Mouse (Mus musculus) granulocyte monocyte progenitor cell, adult 5-6 weeks (primary cell): ENCODE data around the gene Scand1. TPM values are rescaled to one million over a fixed set of nuclear protein-coding genes. Genes with fewer than 3 reads are reported as not detected.

Experiments used
- ATAC-seq: replicated peaks from 2 replicates; pipeline ENCODE4 v1.8.0; 2016; ENCODE audit warnings: mild to moderate bottlenecking, moderate TSS enrichment, inconsistent platforms; ENCODE audit not compliant: poor library complexity, severe bottlenecking
- total RNA-seq, 2 experiments: library from RNA; stranded (forward) in 1 of 2; stranded (reverse) in 1 of 2; fragments of 200-712, 200-1000 nt in 1 of 2; fragments of >200 nt in 1 of 2; fragmentation: Nextera tagmentation in 1 of 2; gene quantifications; 2 replicates each; pipeline ENCODE4 v1.2.3; 2014 to 2017

Gene Scand1
- total RNA-seq, 2 experiments from 2014 or later = 0.60 to 28.4 TPM

- no peak for ATAC-seq
Measured at GRCm38 (mm10) chr2:156310455-156310854, 2.0 kb downstream of the Scand1 start.

GRCm38 (mm10) chr2:156309948-156310347 lies 2.6 kb downstream of the Scand1 start:
- ATAC-seq = no peak

GRCm38 (mm10) chr2:156307261-156307660 lies 5.2 kb downstream of the Scand1 start:
- ATAC-seq = no peak

- peak; percentile 74 for ATAC-seq
Measured at GRCm38 (mm10) chr2:156305818-156306217, 6.7 kb downstream of the Scand1 start.

GRCm38 (mm10) chr2:156304351-156304750 lies 8.2 kb downstream of the Scand1 start:
- no peak for ATAC-seq

- no peak for ATAC-seq
Measured at GRCm38 (mm10) chr2:156302063-156302462, 10.4 kb downstream of the Scand1 start.

GRCm38 (mm10) chr2:156298458-156298857 lies 14.0 kb downstream of the Scand1 start:
- ATAC-seq = no peak

GRCm38 (mm10) chr2:156297653-156298052 lies 14.9 kb downstream of the Scand1 start:
- ATAC-seq = no peak

GRCm38 (mm10) chr2:156296190-156296589 lies 16.3 kb downstream of the Scand1 start:
- no peak for ATAC-seq

- ATAC-seq = peak; percentile 55
Measured at GRCm38 (mm10) chr2:156295601-156296063, 16.9 kb downstream of the Scand1 start.

- ATAC-seq = no peak
Measured at GRCm38 (mm10) chr2:156291998-156292397, 20.5 kb downstream of the Scand1 start.

GRCm38 (mm10) chr2:156289552-156290160 lies 22.8 kb downstream of the Scand1 start:
- ATAC-seq = no peak

- ATAC-seq = no peak
Measured at GRCm38 (mm10) chr2:156288222-156288621, 24.3 kb downstream of the Scand1 start.

GRCm38 (mm10) chr2:156286733-156287132 lies 25.8 kb downstream of the Scand1 start:
- no peak for ATAC-seq

GRCm38 (mm10) chr2:156285161-156285560 lies 27.3 kb downstream of the Scand1 start:
- no peak for ATAC-seq

GRCm38 (mm10) chr2:156281227-156281626 lies 31.3 kb downstream of the Scand1 start:
- ATAC-seq = no peak

- ATAC-seq = peak; percentile 94
Measured at GRCm38 (mm10) chr2:156278226-156279017, 34.1 kb downstream of the Scand1 start.

- ATAC-seq = no peak
Measured at GRCm38 (mm10) chr2:156272553-156272952, 40.0 kb downstream of the Scand1 start.

- ATAC-seq = no peak
Measured at GRCm38 (mm10) chr2:156267636-156268035, 44.9 kb downstream of the Scand1 start.

- ATAC-seq = no peak
Measured at GRCm38 (mm10) chr2:156263204-156263893, 49.2 kb downstream of the Scand1 start.
